Mouse (Mus musculus) MEL (cell line): ENCODE results near the gene Fbf1. TPM values are rescaled to one million over a fixed set of nuclear protein-coding genes. Genes with fewer than 3 reads are reported as not detected.

Experiments used
- DNase-seq: peaks from one replicate; pipeline ENCODE4 v3.0.0; 2011; ENCODE audit warnings: low read depth, low spot score
- H3K27ac ChIP-seq: 2 replicates; pipeline ENCODE4 v1.5.1; 2012; ENCODE audit warnings: low read depth, mild to moderate bottlenecking, control low read depth, low read length, moderate library complexity; ENCODE audit not compliant: control insufficient read depth
- H3K27me3 ChIP-seq, 2 experiments: fragments of 150-350 bp in 1 of 2; sonication (generic) in 1 of 2; 2 replicates each; pipeline ENCODE4 v1.6.1; 2012; ENCODE audit warnings: low read length in 2 of 2, mild to moderate bottlenecking in 2 of 2, improper control_type of control experiment in 1 of 2, moderate library complexity in 1 of 2; ENCODE audit not compliant: insufficient read depth in 2 of 2, control insufficient read depth in 1 of 2
- H3K36me3 ChIP-seq, 2 experiments: 2 replicates each; pipeline ENCODE4 v1.6.1; 2012 to 2014; ENCODE audit warnings: low read length in 2 of 2, improper control_type of control experiment in 1 of 2, inconsistent platforms in 1 of 2, mild to moderate bottlenecking in 1 of 2; ENCODE audit not compliant: insufficient read depth in 2 of 2, control insufficient read depth in 1 of 2
- H3K4me1 ChIP-seq, 2 experiments: fragments of 150-350 bp in 1 of 2; sonication (generic) in 1 of 2; 2 replicates each; pipeline ENCODE4 v1.6.1; 2012; ENCODE audit warnings: low read length in 2 of 2, improper control_type of control experiment in 1 of 2, mild to moderate bottlenecking in 1 of 2; ENCODE audit not compliant: insufficient read depth in 2 of 2, control insufficient read depth in 1 of 2
- H3K4me3 ChIP-seq, 2 experiments: fragments of 150-350 bp in 1 of 2; sonication (generic) in 1 of 2; 2 replicates each; pipeline ENCODE4 v1.5.1; 2012; ENCODE audit warnings: low read depth in 2 of 2, low read length in 2 of 2, mild to moderate bottlenecking in 2 of 2, moderate library complexity in 2 of 2, control low read depth in 1 of 2, improper control_type of control experiment in 1 of 2; ENCODE audit not compliant: control insufficient read depth in 1 of 2, insufficient read depth in 1 of 2
- H3K79me2 ChIP-seq: 2 replicates; pipeline ENCODE4 v1.6.1; 2012; ENCODE audit warnings: mild to moderate bottlenecking, low read length, moderate library complexity; ENCODE audit not compliant: control insufficient read depth, poor library complexity, insufficient read depth
- H3K9ac ChIP-seq: 2 replicates; pipeline ENCODE4 v1.6.1; 2012; ENCODE audit warnings: low read depth, mild to moderate bottlenecking, control low read depth, low read length, moderate library complexity; ENCODE audit not compliant: control insufficient read depth, poor library complexity, severe bottlenecking
- H3K9me3 ChIP-seq: fragments of 150-350 bp; sonication (generic); replicated peaks from 2 replicates; pipeline ENCODE4 v1.6.1; 2012; ENCODE audit warnings: mild to moderate bottlenecking, low read length, improper control_type of control experiment, moderate library complexity; ENCODE audit not compliant: insufficient read depth
- CHD1 ChIP-seq: IDR thresholded peaks from 2 replicates; pipeline ENCODE4 v1.6.1; 2012; ENCODE audit warnings: low read depth, mild to moderate bottlenecking, inconsistent platforms, low read length, improper control_type of control experiment
- CHD2 ChIP-seq: IDR thresholded peaks from 2 replicates; pipeline ENCODE4 v1.6.1; 2011; ENCODE audit warnings: low read length, improper control_type of control experiment
- ELF1 ChIP-seq: IDR thresholded peaks from 2 replicates; pipeline ENCODE4 v1.6.1; 2014; ENCODE audit warnings: low read depth, mild to moderate bottlenecking, inconsistent platforms, low read length, improper control_type of control experiment, moderate library complexity
- JUND ChIP-seq: IDR thresholded peaks from 2 replicates; pipeline ENCODE4 v1.6.1; 2011; ENCODE audit warnings: low read depth, mild to moderate bottlenecking, improper control_type of control experiment, low read length
- MAX ChIP-seq: IDR thresholded peaks from 2 replicates; pipeline ENCODE4 v1.6.1; 2011; ENCODE audit warnings: low read length, improper control_type of control experiment
- MAZ ChIP-seq: IDR thresholded peaks from 2 replicates; pipeline ENCODE4 v1.6.1; 2012; ENCODE audit warnings: low read depth, mild to moderate bottlenecking, inconsistent platforms, low read length, improper control_type of control experiment
- MXI1 ChIP-seq: IDR thresholded peaks from 2 replicates; pipeline ENCODE4 v1.6.1; 2011; ENCODE audit warnings: mild to moderate bottlenecking, low read depth, low read length, improper control_type of control experiment
- MYC ChIP-seq: IDR thresholded peaks from 2 replicates; pipeline ENCODE4 v1.6.1; 2011; ENCODE audit warnings: low read depth, mild to moderate bottlenecking, low read length, improper control_type of control experiment, moderate library complexity
- NELFE ChIP-seq: IDR thresholded peaks from 2 replicates; pipeline ENCODE4 v1.6.1; 2011; ENCODE audit warnings: low read depth, low read length, improper control_type of control experiment
- POLR2A ChIP-seq, 2 experiments: IDR thresholded peaks; 2 replicates each; pipeline ENCODE4 v1.6.1; 2011 to 2012; ENCODE audit warnings: low read length in 2 of 2, mild to moderate bottlenecking in 2 of 2, control low read depth in 1 of 2, improper control_type of control experiment in 1 of 2, low read depth in 1 of 2, moderate library complexity in 1 of 2; ENCODE audit not compliant: control insufficient read depth in 1 of 2, insufficient read depth in 1 of 2, poor library complexity in 1 of 2
- POLR2AphosphoS2 ChIP-seq: IDR thresholded peaks from 2 replicates; pipeline ENCODE4 v1.6.1; 2011; ENCODE audit warnings: low read length, improper control_type of control experiment
- POLR2AphosphoS5 ChIP-seq: IDR thresholded peaks from 2 replicates; pipeline ENCODE4 v1.6.1; 2012; ENCODE audit warnings: low read depth, borderline replicate concordance, mild to moderate bottlenecking, inconsistent platforms, low read length, moderate library complexity, mixed read lengths
- SIN3A ChIP-seq: IDR thresholded peaks from 2 replicates; pipeline ENCODE4 v1.6.1; 2012; ENCODE audit warnings: low read length, improper control_type of control experiment, inconsistent platforms
- SMC3 ChIP-seq: IDR thresholded peaks from 2 replicates; pipeline ENCODE4 v1.6.1; 2011; ENCODE audit warnings: low read depth, low read length, improper control_type of control experiment
- TCF12 ChIP-seq: IDR thresholded peaks from 2 replicates; pipeline ENCODE4 v1.6.1; 2014; ENCODE audit warnings: low read depth, mild to moderate bottlenecking, inconsistent platforms, low read length, improper control_type of control experiment, moderate library complexity
- UBTF ChIP-seq: IDR thresholded peaks from 2 replicates; pipeline ENCODE4 v1.6.1; 2012; ENCODE audit warnings: low read depth, mild to moderate bottlenecking, inconsistent platforms, low read length, improper control_type of control experiment, moderate library complexity, borderline replicate concordance; ENCODE audit not compliant: insufficient read depth
- ZC3H11A ChIP-seq: IDR thresholded peaks from 2 replicates; pipeline ENCODE4 v1.6.1; 2012; ENCODE audit warnings: low read depth, mild to moderate bottlenecking, inconsistent platforms, low read length, improper control_type of control experiment
- ZMIZ1 ChIP-seq: IDR thresholded peaks from 2 replicates; pipeline ENCODE4 v1.6.1; 2012; ENCODE audit warnings: low read depth, mild to moderate bottlenecking, inconsistent platforms, low read length, improper control_type of control experiment, moderate library complexity
- ZNF384 ChIP-seq: IDR thresholded peaks from 2 replicates; pipeline ENCODE4 v1.6.1; 2012; ENCODE audit warnings: low read depth, mild to moderate bottlenecking, inconsistent platforms, low read length, improper control_type of control experiment
- polyA plus RNA-seq, 2 experiments: library from polyadenylated mRNA; stranded (reverse) in 1 of 2; unstranded in 1 of 2; fragments of >175 nt in 1 of 2; fragments of >200 nt in 1 of 2; gene quantifications; 2 replicates each; pipeline versions ENCODE4 v1.2.1 to v1.2.4; 2012; ENCODE audit warnings: low replicate concordance in 2 of 2, low read depth in 1 of 2; ENCODE audit not compliant: insufficient read length in 2 of 2, insufficient read depth in 1 of 2, missing spikeins in 1 of 2
- total RNA-seq: library from RNA; depleted of rRNA; stranded (reverse); fragments of 300-350 nt; gene quantifications from 2 replicates; pipeline ENCODE4 v1.2.3, GENCODE M21; 2012

Fbf1 gene
- total and polyA plus RNA-seq, 3 experiments = 29.2 to 32.5 TPM; not detected in 1

GRCm38 (mm10) chr11:116185836-116186235 is 17.9 kb upstream of the Fbf1 start:
- no peaks in the 10 kb centered on the region for H3K79me2 ChIP-seq
- H3K36me3 ChIP-seq = peaks cover 0 to 8% of the 10 kb centered on the region in 2 experiments; a peak in 2 of 4 replicates
- DNase-seq = no peak
- H3K27me3 ChIP-seq = no peaks in the 10 kb centered on the region
- H3K27ac ChIP-seq = no peak overlapping the region
- no peak overlapping the region for H3K4me3 ChIP-seq
- TF ChIP-seq MAZ = no peak
- no peak for TF ChIP-seq MXI1
- no peak for TF ChIP-seq UBTF
- no peak for TF ChIP-seq POLR2AphosphoS2
- TF ChIP-seq POLR2AphosphoS5 = no peak
- TF ChIP-seq ZNF384 = no peak
- no peak overlapping the region for H3K9ac ChIP-seq
- H3K4me1 ChIP-seq = no peaks in the 10 kb centered on the region
- H3K9me3 ChIP-seq = no peaks in the 10 kb centered on the region

GRCm38 (mm10) chr11:116178411-116179121 is 10.6 kb upstream of the Fbf1 start:
- no peaks in the 10 kb centered on the region for H3K27me3 ChIP-seq
- H3K9me3 ChIP-seq = no peaks in the 10 kb centered on the region
- peaks cover 0 to 8% of the 10 kb centered on the region in 2 experiments; a peak in 2 of 4 replicates for H3K36me3 ChIP-seq
- no peak overlapping the region for H3K27ac ChIP-seq
- H3K79me2 ChIP-seq = no peaks in the 10 kb centered on the region
- H3K4me1 ChIP-seq = no peaks in the 10 kb centered on the region
- no peak overlapping the region for H3K4me3 ChIP-seq
- TF ChIP-seq ZC3H11A = no peak
- no peak for TF ChIP-seq CHD2
- H3K9ac ChIP-seq = no peak overlapping the region
- no peak for DNase-seq

- TF ChIP-seq MYC = no peak
- TF ChIP-seq UBTF = no peak
- TF ChIP-seq SMC3 = no peak
- TF ChIP-seq POLR2A (IDR thresholded peaks at IDR 0.05; ENCODE audit: control insufficient read depth in 1 of 2, insufficient read depth in 1 of 2, low read depth in 1 of 2, low read length in 2 of 2, poor library complexity in 1 of 2) = no peak
- no peak for TF ChIP-seq MAX
- no peak for TF ChIP-seq CHD1
- TF ChIP-seq ELF1 = no peak
- no peak for TF ChIP-seq SIN3A
- TF ChIP-seq ZMIZ1 = no peak
- no peak for TF ChIP-seq NELFE
- TF ChIP-seq TCF12 = no peak
- TF ChIP-seq MXI1 = no peak
- TF ChIP-seq JUND = no peak
- no peak for TF ChIP-seq ZC3H11A
- peaks cover 0 to 6% of the 10 kb centered on the region in 2 experiments; a peak in 2 of 4 replicates for H3K36me3 ChIP-seq
- H3K9ac ChIP-seq = no peak overlapping the region
- no peaks in the 10 kb centered on the region for H3K4me1 ChIP-seq
- no peak for DNase-seq
- H3K27me3 ChIP-seq = no peaks in the 10 kb centered on the region
- H3K4me3 ChIP-seq = no peak overlapping the region
- H3K9me3 ChIP-seq = no peaks in the 10 kb centered on the region
- no peak overlapping the region for H3K27ac ChIP-seq
- H3K79me2 ChIP-seq = no peaks in the 10 kb centered on the region
Measured at GRCm38 (mm10) chr11:116176010-116176409, 8.0 kb upstream of the Fbf1 start.
